Mouse (Mus musculus) olfactory bulb, adult 2 months (tissue): ENCODE results near the gene Cntnap1.

Experiments
- CTCF ChIP-seq: fragments of 200-500 bp; IDR thresholded peaks from 2 replicates; pipeline ENCODE4 v1.5.1; 2012; ENCODE audit warnings: low read depth, mild to moderate bottlenecking, low read length, moderate library complexity; ENCODE audit not compliant: insufficient read depth
- POLR2A ChIP-seq: fragments of 200-500 bp; IDR thresholded peaks from 2 replicates; pipeline ENCODE4 v1.6.1; 2012; ENCODE audit warnings: mild to moderate bottlenecking, low read depth, low read length, moderate library complexity; ENCODE audit not compliant: insufficient read depth

GRCm38 (mm10) chr11:101128996-101129577 lies 41.2 kb upstream of the Cntnap1 start:
- no peak for TF ChIP-seq CTCF
- no peak for TF ChIP-seq POLR2A
